Mouse (Mus musculus) kidney, adult 10 weeks (tissue): ENCODE data around the gene Arid3c. TPM values are rescaled to one million over a fixed set of nuclear protein-coding genes. Genes with fewer than 3 reads are reported as not detected.

Experiments used
- polyA plus RNA-seq: library from polyadenylated mRNA; stranded (reverse); fragments of 350-450 nt; fragmentation: Illumina TruSeq; extraction: RNeasy Lipid Tissue Mini Kit (QIAGEN cat#74804); gene quantifications from one replicate; pipeline ENCODE4 v1.2.3, GENCODE M21; 2014; ENCODE audit warnings: low read depth, low replicate concordance

Gene Arid3c
- not detected for polyA plus RNA-seq

DNA sequence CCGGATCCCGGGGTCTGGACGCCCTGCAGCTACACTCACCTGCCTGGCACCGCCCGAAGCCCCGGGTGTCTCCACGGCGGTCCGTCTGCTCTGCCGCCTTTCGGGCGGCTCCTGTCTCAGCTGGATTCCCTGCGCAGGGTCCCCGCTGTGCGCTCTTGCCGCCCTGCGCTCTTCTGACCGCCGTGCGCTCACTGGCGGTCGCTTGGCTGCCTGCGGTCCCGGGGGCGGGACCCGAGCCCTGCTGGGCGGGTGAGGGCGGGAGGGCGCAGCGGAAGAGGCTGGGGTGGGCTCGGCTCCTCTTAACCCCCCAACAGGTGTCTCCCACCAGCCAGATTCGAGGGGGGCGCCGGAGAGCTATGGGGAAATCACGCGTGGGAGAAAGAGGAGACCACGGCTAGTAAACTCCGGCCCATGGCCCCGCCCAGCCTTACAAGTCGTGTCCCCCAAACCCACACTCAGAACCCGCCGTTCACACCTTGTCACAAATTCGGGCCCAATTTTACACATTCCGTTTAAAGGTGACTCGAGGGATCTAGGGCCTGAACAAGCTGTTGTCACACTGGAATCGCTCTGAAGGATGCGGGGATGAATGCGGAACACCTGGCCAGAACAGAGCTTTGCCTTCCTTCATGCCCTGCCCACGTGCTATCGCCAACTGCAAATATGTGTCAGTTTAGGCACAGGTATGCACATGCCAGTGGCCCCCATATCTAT lies at the start of gene Arid3c:
Gene Arid3c (minus strand): TSS at position 91 of the 714 bp plus-strand sequence.

DNA sequence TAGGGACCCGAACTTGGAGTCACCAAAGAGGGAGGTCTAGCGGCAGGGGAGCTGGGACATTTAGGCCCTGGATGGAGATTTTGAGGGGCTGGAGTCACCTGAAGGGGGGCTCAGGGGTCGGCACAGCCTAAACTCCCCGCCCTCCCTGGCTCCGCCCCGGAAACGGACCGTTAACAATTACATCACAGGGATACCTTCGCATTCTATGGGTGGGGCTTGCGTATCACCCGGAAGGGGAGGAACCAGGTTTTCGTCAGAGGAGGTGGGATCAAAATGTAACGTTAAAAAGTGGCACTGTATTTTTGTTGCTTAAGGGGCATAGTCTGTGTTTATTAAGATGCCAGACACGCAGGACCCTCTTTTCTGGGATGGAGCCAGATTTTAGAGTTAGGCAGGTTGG lies 43.1 kb upstream of the Arid3c start, which contains the start of gene Ccl27a:
Gene Ccl27a (minus strand): TSS at position 246 of the 400 bp plus-strand sequence.

DNA sequence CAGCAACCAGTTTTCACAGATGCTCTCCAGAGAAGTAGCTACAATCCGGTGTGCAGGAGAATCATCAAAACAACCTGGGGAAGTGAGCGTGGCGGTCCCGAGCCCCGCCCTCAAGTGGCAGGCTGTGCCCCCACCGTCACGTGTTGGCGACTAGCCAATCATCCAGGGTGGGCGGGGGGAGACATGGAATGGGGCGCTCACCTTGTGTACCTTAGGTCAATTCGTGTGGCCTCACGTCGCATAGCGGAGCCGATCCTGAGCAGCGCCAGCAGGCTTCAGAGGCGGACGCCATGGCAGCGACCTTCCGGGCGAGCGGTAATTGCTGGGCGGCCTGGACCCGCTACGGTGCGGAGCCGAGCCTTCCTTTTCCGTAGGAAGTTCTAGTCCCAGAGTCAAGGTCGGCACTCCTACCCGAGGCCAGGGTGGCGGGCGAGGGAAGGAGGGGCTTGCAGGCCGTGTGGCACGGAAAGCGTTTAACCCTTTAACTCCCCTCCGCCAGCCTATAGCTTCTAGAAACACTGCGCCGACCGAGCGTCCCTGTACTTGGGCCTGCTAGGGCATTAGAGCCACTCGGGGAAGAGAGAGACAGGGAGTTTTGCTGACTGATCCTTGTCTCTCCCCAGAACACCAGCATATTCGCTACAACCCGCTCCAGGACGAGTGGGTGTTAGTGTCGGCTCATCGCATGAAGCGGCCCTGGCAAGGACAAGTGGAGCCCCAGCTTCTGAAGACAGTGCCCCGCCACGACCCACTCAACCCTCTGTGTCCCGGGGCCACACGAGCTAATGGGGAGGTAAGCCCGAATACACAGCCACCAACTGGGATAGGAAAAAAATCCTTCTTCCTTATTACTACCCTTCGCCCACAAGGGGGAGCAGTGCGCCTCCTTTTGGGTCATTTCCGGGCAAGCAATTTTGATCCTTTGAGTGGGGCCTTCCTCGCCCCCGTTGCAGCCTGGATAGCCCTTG lies 24.7 kb upstream of the Arid3c start, which contains the start of gene Sigmar1:
Gene Sigmar1 (minus strand): TSS at position 820 of the 968 bp plus-strand sequence.

DNA sequence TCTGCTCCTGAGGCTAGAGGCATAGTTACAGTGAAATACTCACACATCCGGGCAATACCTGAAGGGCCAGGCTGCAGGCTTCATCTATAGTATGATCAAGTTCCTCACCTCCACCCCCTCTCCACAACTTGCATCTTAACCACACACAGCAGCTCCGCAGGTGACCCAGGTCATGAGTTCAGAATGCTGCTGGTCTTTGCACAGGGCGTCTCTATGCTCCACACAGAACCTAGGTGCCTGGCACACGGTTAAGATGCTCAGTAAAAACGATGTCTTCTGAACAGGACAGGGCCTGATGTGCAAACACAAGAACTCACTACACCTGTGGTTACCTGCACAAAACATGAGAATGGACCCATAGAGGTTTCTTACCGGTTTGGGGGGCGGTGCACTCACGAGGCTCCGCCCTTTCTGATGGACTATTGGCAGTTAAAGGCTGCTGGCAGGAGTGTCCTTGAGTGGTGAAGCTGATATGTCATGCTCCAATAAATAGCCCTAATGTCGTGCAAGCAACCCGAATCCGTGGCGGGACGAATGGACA lies 23.9 kb upstream of the Arid3c start, which contains the start of gene Galt:
Gene Galt (plus strand): TSS at position 432 of the 541 bp plus-strand sequence.

GRCm38 (mm10) chr4:41722918-41723351 lies 8.0 kb downstream of the Arid3c start, which contains the start of gene Dctn3:
Gene Dctn3, minus strand, starts transcription at chr4:41723170.

GRCm38 (mm10) chr4:41713197-41714067 lies 17.5 kb downstream of the Arid3c start, which contains the start of gene Rpp25l:
Gene Rpp25l, minus strand, starts transcription at chr4:41713534.

GRCm38 (mm10) chr4:41699783-41700182 lies 31.2 kb downstream of the Arid3c start, which contains the start of gene Il11ra1:
Gene Il11ra1, plus strand, starts transcription at chr4:41699989.

DNA sequence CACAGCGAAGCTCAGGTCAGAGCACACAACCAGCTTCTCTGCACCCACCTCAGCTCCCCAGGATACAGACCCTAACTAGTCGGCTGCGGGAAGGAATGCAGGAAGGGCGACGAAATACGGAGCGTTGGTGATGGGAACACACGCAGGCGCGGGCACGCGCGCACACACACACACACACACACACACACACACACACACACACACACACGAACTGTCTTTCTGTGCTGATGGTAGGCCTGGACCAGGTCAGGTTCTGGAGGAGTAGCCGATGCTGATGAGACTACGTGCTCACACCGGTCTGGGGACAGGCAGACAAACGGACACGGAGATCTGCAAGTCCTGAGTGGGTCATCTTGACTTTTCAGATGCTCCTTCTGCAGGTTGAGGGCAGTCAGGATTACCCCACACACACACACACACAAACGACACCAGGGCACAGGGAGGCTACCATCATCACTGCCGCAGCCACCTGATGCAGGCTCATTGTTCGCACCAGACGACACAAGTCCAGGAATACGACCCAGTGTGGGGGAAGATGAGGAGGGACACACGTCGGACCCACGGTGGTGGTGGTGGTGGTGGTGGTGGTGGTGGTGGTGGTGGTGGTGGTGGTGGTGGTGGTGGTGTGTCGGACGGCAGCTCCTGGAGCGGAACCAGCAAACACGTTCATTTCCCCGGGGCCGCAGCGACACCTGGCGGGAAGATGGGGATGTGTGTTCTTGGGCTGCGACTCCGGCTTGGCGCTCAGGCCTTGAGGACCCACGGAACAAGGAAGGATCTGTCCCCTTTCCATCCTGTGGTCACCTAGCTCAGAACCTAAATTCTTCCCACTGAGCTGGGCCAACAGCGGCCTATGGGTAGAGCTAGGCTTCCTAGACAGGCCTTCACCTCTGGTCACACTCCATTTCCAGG lies 33.8 kb downstream of the Arid3c start, which contains the start of gene Cntfr:
Gene Cntfr (minus strand): TSS at position 160 of the 912 bp plus-strand sequence.

Other genes with a start within 250 kb of the Arid3c start
- gene AI464131, start 228.1 kb downstream of the Arid3c start, polyA plus RNA-seq: 8.9 TPM
- not detected for gene 1110017D15Rik, start 213.8 kb downstream of the Arid3c start, polyA plus RNA-seq
- gene Fam219a, start 161.6 kb downstream of the Arid3c start, polyA plus RNA-seq: 1.5 TPM
- not detected for gene Dnaic1, start 161.4 kb downstream of the Arid3c start, polyA plus RNA-seq
- not detected for gene Enho, start 90.8 kb downstream of the Arid3c start, polyA plus RNA-seq
- 0.44 TPM for gene Cntfr, start 34.1 kb downstream of the Arid3c start, polyA plus RNA-seq
- gene Il11ra1, start 31.2 kb downstream of the Arid3c start, polyA plus RNA-seq: 19.3 TPM
- 0.61 TPM for gene Rpp25l, start 17.6 kb downstream of the Arid3c start, polyA plus RNA-seq
- gene Dctn3, start 8.0 kb downstream of the Arid3c start, polyA plus RNA-seq: 44.3 TPM
- 1.1 TPM for gene Galt, start 24.1 kb upstream of the Arid3c start, polyA plus RNA-seq
- 20.7 TPM for gene Sigmar1, start 25.0 kb upstream of the Arid3c start, polyA plus RNA-seq
- 3.2 TPM for gene Ccl27a, start 43.1 kb upstream of the Arid3c start, polyA plus RNA-seq
- not detected for gene Gm21541, start 172.5 kb upstream of the Arid3c start, polyA plus RNA-seq
- 0.93 TPM for gene Gm20878, start 210.4 kb upstream of the Arid3c start, polyA plus RNA-seq
- gene Fam205a4, start 234.9 kb upstream of the Arid3c start, polyA plus RNA-seq: 0.40 TPM